Mouse (Mus musculus) embryonic fibroblast, embryonic 13.5 days (primary cell): ENCODE data around the gene Aco2.

Experiments used
- CTCF ChIP-seq: IDR thresholded peaks from 2 replicates; pipeline ENCODE4 v1.5.1; 2011; ENCODE audit warnings: mild to moderate bottlenecking, control low read depth, low read length, moderate library complexity, borderline replicate concordance; ENCODE audit not compliant: insufficient read depth
- POLR2A ChIP-seq: IDR thresholded peaks from 2 replicates; pipeline ENCODE4 v1.6.1; 2011; ENCODE audit warnings: low read depth, mild to moderate bottlenecking, control low read depth, low read length, moderate library complexity

DNA sequence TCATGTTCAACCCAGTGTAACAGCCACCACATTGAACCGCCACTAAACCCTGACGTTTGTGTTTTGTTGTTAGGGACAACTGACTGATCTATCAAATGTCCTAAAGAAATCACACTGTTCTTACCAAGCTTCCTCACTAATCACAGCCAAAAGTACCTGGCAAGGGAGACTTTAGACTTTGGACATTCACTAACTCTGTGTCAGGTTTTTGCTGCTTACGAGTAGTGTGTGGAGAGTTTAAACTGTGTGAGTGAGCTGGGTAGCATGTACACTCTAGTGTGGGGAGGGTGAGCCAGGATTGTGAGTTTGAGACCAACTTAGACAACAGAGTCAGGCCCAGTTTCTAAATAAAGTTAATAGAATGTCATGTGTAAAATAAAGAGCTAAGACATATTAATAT, 10.2 kb downstream of the Aco2 start:
- TF ChIP-seq POLR2A (no peak), CTCF (no peak)
